Mouse (Mus musculus) gastrocnemius, adult 8-10 months (tissue): ENCODE results near the gene Spice1. TPM values are rescaled to one million over a fixed set of nuclear protein-coding genes. Genes with fewer than 3 reads are reported as not detected.

Experiments
- DNase-seq, 2 experiments: peaks; one replicate each; pipeline ENCODE4 v3.0.0; 2022; ENCODE audit warnings: low spot score in 2 of 2
- total RNA-seq, 4 experiments: library from RNA; stranded (reverse); gene quantifications; 2 replicates each; pipeline ENCODE4 v1.2.4; 2022

The Spice1 gene
- total RNA-seq = 1 to 10 TPM; 3.7 to 7.3 (median 5.6) TPM

DNA sequence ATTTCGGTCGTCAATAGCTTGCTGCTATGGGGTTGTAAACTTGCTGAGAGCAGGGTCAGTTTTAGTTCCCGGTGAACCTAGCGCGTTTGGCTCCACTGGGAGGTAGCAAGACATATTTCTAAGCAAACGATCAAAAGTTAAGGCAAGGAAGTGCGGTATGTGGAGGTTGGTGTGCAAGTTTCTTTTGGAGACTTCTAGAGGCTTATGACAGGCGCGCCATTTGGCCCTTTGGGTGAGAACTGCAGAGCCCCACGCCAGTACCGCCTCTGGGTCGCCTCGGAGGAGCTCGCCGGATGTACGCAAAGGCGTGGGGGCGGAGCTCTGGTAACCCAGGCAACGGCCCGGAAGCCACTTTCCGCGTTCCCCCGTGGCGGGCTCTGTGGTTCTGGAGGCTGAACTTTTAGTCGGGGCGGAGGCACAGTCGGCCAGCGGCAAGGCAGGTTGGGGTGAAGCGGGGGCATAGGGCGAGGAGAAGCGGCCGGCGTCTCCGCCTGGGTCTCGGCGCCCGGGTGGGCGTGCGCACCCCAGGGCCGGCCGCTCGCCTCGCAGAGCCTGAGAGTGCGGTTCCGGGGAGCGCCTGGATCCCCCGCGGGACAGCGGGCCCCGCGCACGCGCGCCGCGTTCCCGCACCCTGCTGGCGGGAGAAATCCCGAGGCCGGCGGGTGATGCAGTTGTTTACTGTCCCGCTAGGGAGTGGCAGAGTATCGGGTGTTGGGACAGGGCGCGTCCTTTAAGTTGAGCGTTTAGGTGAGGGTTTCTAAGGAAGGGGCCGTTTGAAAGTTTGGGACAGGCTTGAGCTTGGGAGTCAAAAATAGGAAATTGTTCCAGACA, at the start of gene Spice1:
TSS of gene Spice1 (plus strand) at position 51 of the 831 bp plus-strand sequence.
- DNase-seq = peak; percentile 90 to 93

DNA sequence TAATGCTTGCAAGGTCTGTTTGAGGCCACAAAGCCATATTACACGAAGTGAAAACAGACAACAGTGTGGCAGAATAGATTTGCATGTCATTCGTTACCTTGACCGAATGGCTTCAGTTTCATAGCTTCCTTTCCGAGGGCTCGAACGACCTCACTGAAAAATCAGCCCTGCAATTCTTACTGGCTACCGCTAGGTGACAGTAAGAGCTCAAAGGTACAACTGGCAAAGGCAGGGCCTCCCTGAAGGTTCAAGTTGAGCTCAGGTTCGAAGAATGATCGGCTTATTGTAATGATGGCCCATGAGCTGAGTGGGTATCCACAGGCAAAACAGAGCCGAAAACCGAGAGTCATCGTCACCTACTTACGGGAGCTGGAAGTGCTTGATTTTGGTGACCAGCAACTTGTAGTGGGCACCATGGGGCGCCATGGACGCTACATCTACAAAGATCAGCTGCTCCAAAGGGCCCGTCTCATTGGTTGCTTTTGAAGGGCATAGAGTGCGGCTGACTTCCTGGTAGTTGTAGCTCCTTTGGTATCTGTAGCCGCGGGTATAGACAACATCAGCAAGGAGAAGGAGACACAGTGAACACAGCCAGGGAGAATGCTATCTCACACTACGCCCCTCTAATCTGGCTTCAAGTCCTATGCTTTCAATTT, 47.4 kb upstream of the Spice1 start:
- no peak for DNase-seq

DNA sequence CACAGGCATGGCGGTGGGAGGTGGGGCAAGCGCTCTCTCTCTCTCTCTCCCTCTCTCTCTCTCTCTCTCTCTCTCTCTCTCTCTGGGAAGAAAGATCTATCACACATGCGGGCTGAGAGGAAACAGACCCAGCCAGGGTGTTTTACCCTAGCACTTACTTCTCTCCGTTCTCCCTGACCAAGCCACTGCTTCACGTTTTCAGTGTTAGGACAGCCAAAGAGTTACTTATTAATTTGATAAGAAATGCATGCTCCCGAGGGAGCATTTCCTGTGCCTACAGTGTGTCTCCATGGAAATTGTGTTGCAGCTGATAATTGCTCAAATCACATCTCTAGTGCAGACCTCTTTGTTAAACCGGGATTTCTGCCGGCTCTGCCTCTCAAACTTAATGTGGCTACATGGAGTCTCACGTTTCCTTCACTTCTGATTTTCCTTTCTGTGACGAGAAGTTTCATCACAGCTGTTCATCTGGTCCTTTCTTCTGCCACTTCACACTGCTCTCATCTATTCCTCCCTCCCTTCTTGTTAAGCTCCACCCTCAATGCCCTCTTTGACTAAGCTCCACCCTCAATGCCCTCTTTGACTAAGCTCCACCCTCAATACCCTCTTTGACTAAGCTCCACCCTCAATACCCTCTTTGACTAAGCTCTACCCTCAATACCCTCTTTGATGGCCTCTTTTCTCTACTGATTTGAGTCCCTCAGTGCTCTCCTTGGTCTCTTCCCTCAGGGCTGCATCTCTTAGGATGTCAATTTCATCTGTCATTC, 44.6 kb upstream of the Spice1 start:
- DNase-seq = no peak

DNA sequence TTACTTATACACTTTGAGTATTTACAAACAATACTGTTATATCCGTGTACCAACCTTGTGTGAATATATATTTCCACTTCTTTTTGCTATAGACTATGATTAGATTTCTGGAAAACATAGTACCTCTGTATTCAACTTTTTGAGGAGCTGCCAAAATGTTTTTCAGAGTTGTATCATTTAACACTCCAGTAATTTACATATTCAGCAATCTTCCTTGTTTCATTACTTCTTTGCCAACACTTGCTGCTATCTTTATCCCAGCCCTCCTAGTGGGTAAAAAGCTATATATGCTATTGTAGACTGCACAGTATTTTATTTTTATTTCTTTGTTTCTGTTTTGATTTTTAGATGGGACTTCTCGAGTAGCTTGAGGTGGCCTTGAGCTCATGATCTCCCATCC, 43.1 kb upstream of the Spice1 start:
- DNase-seq = no peak

DNA sequence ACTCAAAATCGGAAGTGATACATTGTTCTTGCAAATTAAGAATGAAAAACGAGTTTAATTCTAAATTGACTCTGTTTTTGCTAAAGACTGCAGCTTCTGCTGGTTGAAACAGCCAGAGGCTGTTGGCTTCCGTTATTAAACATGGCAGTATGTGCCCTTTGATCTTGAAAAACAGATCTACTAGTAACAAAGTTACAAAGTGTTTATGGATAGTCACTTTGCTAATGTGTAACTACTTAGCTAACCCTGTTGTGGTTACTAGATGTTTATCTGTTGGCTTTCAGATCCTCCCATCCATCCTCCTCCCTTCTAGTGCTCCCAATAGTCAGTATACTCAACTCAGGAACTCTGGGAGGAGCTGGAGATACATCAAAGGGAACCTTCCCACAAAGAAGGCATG, 41.3 kb upstream of the Spice1 start:
- DNase-seq = no peak

DNA sequence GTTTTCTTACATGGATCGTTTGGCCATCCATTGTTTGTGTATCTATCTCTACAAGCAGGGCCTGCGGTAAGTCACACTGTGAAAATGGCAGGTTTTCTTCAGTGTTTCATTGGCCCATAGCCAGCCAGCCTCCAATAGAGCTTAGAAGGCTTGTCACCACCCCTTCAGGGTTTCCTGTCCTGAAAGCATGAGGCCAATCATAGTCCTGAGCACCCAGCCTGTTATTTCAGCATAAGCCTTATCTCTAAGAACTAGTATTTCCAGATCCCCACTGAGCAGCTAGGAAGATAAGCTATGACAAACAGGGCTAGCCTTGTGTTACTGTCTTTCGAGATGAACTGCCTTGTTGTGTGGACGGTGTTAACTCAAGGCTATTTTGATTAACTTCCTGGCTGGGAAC, 33.5 kb upstream of the Spice1 start:
- no peak for DNase-seq

DNA sequence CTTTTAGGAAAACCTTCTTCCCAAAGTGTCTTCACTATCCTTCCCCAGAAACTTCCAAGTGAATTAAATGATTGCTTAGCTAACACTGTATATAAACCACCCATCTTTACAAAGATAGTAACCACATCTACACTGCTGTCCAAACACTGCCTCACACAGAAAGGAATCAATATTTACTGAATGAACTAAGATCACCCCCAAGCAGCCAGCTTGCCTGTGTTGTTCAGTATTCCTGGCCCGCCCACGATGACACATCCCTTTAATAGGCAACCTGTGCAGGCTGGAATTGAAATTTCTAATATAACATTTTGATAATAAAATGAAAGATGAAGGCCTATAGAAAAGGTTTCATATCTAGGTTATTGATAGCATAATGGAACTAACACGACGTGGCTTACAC, 30.6 kb upstream of the Spice1 start:
- DNase-seq = no peak

DNA sequence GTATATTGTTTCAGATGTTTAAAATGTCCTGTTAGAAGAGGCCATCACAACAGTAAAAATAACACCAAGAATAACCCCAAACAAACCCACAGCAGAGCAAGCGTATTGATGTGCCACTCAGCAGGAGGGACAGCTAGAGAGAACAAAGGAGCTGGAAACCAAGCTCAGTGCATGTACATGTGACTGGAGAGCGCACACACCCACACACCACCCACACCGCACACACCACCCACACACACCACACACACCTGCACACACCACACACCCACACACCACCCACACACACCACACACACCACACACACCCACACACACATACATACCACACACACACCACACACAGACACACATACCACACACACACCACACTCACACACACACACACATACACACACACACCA, 26.7 kb upstream of the Spice1 start:
- DNase-seq = no peak

DNA sequence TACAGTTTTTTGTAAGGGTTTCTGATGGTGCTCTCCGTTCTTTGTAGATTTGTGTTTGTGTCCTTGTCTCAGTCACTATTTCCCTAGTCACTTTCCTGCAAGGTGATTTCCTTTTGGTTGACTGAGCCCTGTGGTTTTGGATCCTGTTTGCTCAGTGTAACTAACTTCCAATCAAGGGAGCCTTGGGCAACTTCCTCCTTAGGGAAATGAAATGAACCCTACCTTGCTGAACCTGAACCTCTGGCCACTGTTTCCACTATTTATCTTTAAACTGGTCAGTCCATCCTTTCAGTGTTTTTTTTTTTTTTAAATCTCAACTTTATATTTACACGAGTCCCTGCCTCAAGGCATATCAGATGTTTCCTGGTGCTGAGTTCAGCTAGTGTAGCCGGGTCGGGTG, 18.3 kb upstream of the Spice1 start:
- no peak for DNase-seq

DNA sequence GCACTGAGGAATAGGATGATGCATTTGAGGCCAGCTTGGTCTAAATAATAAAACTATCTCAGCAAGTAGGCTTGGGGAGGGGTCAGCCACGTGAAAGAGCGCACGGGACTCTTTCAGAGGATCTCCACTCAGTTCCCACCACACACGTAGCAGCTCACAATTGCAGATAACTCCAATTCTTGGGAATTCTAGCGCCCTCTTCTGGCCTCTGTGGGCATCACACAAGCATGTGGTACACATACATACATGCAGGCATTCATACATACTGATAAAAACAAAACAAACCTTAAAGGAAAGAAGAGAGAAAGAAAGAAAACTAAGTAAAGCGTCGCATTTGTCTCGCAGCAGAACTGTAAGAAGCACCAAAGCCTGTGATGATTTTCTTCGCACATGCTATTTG, 16.3 kb upstream of the Spice1 start:
- no peak for DNase-seq

DNA sequence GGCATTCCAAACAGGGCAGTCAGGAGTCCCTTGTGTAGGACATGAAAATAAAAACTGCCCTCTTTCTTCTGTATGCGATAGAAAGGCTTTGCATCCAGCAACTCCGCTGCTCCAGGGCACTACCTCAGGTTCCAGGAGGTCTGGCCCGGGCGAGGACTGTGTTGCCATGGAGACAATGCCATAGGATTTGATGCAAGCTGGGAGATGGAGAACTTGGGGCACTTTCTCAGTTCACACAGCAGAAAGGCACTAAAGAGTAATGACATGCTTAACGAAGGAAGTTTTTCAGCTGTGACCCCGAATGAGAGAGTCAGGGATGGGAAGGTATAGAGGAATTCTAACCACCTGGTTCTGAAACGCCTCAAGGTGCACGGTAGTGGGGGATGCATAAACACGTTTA, 15.8 kb upstream of the Spice1 start:
- no peak for DNase-seq

DNA sequence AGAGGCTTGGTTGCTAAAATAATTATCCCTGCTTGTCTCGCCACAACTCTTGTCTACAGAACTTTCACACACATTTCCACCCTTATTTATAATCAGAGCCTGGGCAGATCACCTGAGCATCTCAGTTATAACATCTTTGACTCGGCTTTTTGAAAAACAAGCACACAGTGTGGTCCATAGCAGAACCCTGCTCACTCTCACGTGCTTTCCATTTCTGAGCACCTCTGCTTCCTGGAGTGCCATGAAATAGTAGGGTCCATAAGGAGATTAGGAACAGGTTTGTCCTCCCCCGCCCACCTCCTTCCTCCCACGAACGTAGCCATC, 15.3 kb upstream of the Spice1 start:
- DNase-seq = no peak

DNA sequence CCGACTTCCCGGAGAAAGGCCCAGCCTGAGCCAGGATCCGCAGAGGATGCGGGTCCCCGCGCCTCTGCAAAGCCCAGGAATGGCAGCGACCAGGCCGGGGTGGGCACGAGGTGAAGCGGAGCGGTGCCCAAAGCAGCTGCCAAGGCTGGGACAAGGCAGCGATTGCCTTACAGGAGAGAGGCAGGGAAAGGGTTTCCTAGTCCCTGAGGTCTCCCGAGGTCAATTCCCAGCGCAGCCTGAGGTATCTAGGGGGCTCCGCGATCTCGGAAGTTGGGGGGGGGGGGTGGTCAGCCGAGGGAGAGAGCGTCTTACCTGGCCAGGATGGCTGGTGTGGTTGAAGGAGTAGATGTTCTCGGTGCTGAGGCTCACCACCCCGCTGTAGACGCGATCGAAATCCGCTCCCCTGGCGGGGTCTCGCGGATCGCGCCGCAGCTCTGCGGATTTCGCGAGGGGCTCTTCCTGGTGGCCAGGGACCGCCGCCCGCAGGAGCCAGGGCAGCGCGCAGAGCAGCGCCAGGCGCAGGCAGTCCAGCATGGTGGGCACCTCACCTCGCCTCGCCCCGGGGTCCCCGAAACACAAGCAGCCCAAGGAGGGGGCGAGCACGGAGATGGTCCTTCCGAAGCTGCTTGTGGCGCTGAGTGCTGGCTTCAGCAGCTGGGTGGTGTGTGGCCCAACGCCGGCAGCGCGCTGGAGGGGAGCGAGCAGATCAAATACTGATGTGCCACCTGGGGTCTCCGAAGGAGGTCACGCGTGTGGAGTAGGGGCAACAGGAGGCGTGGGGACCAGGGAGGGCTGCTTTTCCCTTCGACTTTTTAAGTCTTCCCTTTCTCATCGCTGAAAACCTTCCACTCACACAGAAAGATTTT, 14.7 kb upstream of the Spice1 start:
- DNase-seq = no peak

DNA sequence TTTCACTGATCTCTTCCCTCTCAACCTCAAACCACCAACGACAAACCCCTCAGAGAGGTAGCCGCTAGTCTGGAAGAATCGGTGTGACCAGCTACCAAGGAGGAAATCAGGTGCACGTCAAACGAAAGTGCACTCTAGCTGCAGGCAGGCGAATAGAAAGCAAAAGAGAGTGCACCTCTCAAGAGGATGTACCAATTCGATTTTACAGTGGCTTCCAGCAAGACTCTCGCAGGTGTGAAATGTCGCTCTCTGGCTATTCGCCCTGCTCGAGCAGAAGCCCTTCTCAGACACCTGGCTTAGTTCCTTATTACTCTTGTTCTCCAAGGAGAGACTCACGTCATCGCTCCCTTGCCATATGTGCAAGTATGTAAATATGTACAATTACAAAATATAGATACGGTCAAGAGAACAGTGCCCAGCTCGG, 14.0 kb upstream of the Spice1 start, which contains the start of gene Sidt1:
TSS of gene Sidt1 (minus strand) at position 336 of the 424 bp plus-strand sequence.
- DNase-seq = no peak

DNA sequence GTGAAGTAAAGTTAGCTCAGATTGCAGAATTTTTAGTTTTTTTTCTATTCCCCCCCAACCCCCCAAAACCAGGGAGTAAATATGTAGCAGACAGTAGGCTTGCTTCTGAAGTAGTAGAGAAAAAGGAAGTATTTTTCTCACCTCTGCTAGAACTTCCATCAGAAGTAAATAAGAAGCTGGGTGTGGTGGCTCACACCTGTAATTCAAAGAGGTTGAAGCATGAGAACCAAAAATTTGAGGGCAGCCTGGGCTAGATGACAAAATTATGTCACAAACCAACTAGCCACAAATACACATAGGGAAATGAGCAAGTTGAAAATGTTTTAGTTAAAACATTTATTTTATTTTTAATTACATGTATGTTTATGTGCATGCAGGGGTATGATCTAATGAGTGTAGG, 9.4 kb upstream of the Spice1 start:
- DNase-seq = no peak

DNA sequence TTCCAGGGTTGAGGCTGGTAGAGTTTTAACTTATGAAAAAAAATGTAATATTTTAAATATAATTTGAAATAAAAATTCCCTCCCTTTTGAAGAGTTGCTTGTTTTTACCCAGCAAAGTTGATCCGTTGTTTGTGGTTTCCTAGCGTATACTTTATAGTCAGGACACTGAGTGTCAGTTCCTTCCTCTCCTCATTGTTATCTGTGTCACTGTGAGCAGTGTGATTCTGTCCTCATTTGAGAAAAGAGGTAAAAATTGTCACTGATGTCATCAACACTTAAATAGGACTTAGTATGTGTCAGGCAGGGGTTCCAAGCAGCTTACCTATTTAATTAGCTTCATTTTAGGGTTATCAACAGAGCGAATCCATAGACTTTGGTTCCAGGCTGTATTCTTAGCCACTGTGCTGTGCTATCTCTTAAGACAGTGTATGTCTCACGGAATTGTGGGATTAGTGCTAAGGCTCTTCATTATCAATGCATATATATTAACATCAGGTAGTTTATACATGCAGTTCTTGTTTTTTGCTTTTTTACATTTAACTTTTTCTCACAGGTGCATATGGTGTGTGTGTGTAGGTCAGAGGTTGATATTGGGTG, 3.0 kb downstream of the Spice1 start:
- DNase-seq = no peak

DNA sequence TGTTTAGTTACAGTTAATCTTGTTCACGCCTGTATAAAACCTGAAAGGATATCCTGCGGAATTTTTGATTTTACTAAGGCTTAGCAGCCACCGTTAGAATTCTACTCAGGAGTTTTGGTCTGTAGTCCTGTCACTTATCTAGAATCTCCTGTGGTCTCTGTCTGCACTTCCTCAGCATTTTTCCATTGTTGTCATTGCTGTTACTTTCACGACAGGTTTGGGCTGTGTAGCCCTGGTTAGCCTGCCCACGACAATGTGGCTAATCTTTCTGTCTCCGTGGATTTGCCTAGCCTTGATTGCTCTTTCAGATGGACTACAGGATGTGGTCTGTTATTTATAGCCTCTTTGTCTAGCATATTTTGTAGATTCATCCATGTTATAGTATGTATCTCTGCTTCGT, 9.4 kb downstream of the Spice1 start:
- DNase-seq = no peak

DNA sequence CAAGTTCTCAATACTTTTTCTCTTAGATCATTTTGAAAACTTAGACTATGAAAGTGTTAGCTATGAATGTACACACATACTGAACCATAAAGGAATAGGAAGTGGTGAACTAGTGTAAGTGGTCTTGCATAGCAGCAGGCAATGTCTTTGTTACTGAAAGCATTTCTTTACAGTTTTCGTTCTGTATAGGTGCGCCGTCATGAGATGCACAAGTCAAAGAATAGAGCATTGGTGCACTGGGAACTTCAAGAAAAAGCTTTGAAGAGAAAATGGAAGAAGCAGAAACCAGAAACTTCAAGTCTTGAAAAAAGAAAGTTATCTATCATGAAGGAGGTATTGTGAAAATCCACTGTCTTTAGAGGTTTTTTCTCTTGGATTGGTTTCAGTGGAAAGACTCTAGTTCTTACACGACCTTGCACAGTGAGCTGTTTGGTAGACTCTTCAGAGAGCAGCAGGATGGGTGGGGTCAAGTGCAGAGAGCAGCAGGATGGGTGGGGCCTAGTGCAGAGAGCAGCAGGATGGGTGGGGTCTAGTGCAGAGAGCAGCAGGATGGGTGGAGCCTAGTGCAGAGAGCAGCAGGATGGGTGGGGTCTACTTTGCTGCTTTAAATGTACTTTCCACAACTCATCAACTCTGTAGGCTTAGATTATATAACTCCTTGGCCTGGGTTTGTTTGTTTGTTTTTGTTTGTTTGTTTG, 10.8 kb downstream of the Spice1 start:
- no peak for DNase-seq

DNA sequence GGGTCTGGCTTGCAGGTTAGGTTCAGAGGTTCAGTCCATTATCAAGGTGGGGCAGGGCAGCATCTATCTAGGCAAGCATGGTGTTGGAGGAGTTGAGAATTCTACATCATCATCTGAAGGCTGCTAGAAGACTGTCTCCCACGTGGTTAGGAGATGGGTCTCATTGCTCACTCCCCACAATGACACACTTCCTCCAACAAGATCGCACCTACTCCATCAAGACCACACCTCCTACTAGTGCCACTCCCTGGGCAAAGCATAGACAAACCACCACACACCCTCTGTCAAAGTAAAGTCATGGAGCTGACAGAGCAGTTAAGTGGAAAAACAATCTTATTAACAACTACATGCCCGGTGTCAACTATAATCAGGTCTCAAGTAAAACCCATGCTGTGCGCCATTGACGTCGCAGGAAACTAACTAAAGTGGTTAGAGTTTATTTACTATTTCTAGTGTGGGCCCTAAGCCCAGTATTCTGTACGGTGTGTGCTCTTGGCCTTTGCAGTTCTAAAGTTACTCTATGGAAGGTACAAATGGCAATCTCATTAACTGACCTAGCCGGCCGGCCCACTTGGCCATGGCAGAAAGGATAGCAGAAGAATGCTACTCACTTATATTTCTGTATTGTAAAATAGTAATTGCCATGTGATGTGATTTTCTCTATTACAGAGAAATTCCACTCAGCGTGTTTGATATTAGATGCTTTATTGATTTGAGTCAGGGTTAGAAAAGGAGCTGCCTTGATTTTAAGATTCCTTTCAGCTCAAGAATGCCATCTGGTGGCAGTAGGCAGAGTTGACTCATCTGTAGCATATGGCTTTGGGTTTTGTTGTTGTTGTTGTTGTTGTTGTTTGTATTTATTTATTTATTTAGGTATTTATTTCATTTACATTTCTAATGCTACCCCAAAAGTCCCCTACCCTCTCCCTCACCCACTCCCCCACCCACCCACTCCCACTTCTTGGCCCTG, 15.3 kb downstream of the Spice1 start:
- no peak for DNase-seq
